Mouse (Mus musculus): ENCODE measurements around the gene Rnls. TPM values are rescaled to one million over a fixed set of nuclear protein-coding genes. Genes with fewer than 3 reads are reported as not detected.
"Not testable (repeated sequence)": the region's sequence is repeated elsewhere in the genome, so short reads cannot be mapped to it uniquely, and the experiment has no call there.

The Rnls gene
- 1.7 and 2.2 TPM in 2 replicates for polyA plus RNA-seq (2012; rRNA removed)

- TF ChIP-seq CTCF (conservative IDR thresholded peaks at IDR 0.05; ENCODE audit: insufficient read depth, insufficient read length, low read depth, low read length) (0 out of 2 replicates have a peak, but pooled peaks have one; percentile 16), POLR2A (IDR thresholded peaks at IDR 0.05; ENCODE audit: low read depth, low read length) (peak; percentile 52)
- peak; percentile 93 for DNase-seq
- no peaks in the 10 kb centered on the region for H3K36me3 ChIP-seq (ENCODE audit: control insufficient read depth, insufficient read depth, low read length)
- whole genome bisulfite sequencing: under 1% methylated on average over 48 of the region's 48 CpGs
- peak within 1 kb of the TSS; percentile 94 for H3K27ac ChIP-seq (ENCODE audit: insufficient read depth, low read depth, low read length)
- H3K27me3 ChIP-seq (replicated peaks; ENCODE audit: control insufficient read depth, insufficient read depth, low read length): no peaks in the 10 kb centered on the region
- peak within 1 kb of the TSS; percentile 99 for H3K4me3 ChIP-seq (ENCODE audit: insufficient read depth, low read depth, low read length)
- H3K4me1 ChIP-seq (ENCODE audit: control insufficient read depth, insufficient read depth, low read length): no peaks in the 10 kb centered on the region; the same call in 1 of the 2 replicates
Measured at GRCm38 (mm10) chr19:33391651-33392382, at the start of gene Rnls. Gene Rnls (minus strand): TSS chr19:33392295.

- H3K4me1 ChIP-seq (ENCODE audit: control insufficient read depth, insufficient read depth, low read length): no peaks in the 10 kb centered on the region
- TF ChIP-seq CTCF (conservative IDR thresholded peaks at IDR 0.05; ENCODE audit: insufficient read depth, insufficient read length, low read depth, low read length) (no peak), POLR2A (IDR thresholded peaks at IDR 0.05; ENCODE audit: low read depth, low read length) (no peak)
- H3K4me3 ChIP-seq (ENCODE audit: insufficient read depth, low read depth, low read length): no peak overlapping the region
- DNase-seq: no peak
- no peaks in the 10 kb centered on the region for H3K36me3 ChIP-seq (ENCODE audit: control insufficient read depth, insufficient read depth, low read length)
- no peak overlapping the region for H3K27ac ChIP-seq (ENCODE audit: insufficient read depth, low read depth, low read length)
- H3K27me3 ChIP-seq (replicated peaks; ENCODE audit: control insufficient read depth, insufficient read depth, low read length): no peaks in the 10 kb centered on the region
- 42% methylated on average over 2 of the region's 2 CpGs for WGBS
Measured at GRCm38 (mm10) chr19:33429457-33429856, 37.4 kb upstream of the Rnls start.

- 87% methylated on average over 9 of the region's 9 CpGs for WGBS
- not testable (repeated sequence) for H3K4me1 ChIP-seq (ENCODE audit: control insufficient read depth, insufficient read depth, low read length); H3K36me3 ChIP-seq (ENCODE audit: control insufficient read depth, insufficient read depth, low read length); H3K27me3 ChIP-seq (replicated peaks; ENCODE audit: control insufficient read depth, insufficient read depth, low read length); H3K4me3 ChIP-seq (ENCODE audit: insufficient read depth, low read depth, low read length); H3K27ac ChIP-seq (ENCODE audit: insufficient read depth, low read depth, low read length); DNase-seq
Measured at GRCm38 (mm10) chr19:33419368-33419767, 27.3 kb upstream of the Rnls start.

GRCm38 (mm10) chr19:33380825-33381224 is 11.3 kb downstream of the Rnls start:
- no peak overlapping the region for H3K27ac ChIP-seq (ENCODE audit: insufficient read depth, low read depth, low read length)
- no peak for DNase-seq
- TF ChIP-seq POLR2A (IDR thresholded peaks at IDR 0.05; ENCODE audit: low read depth, low read length) (no peak), CTCF (conservative IDR thresholded peaks at IDR 0.05; ENCODE audit: insufficient read depth, insufficient read length, low read depth, low read length) (no peak)
- no peak overlapping the region for H3K4me3 ChIP-seq (ENCODE audit: insufficient read depth, low read depth, low read length)
- 74% methylated on average over 2 of the region's 2 CpGs for WGBS
- H3K27me3 ChIP-seq (replicated peaks; ENCODE audit: control insufficient read depth, insufficient read depth, low read length): no peaks in the 10 kb centered on the region
- H3K36me3 ChIP-seq (ENCODE audit: control insufficient read depth, insufficient read depth, low read length): no peaks in the 10 kb centered on the region
- no peaks in the 10 kb centered on the region for H3K4me1 ChIP-seq (ENCODE audit: control insufficient read depth, insufficient read depth, low read length)

- TF ChIP-seq CTCF (conservative IDR thresholded peaks at IDR 0.05; ENCODE audit: insufficient read depth, insufficient read length, low read depth, low read length) (peak; percentile 32; the same call in 1 of the 2 replicates), POLR2A (IDR thresholded peaks at IDR 0.05; ENCODE audit: low read depth, low read length) (no peak)
- H3K27me3 ChIP-seq (replicated peaks; ENCODE audit: control insufficient read depth, insufficient read depth, low read length): no peaks in the 10 kb centered on the region
- H3K36me3 ChIP-seq (ENCODE audit: control insufficient read depth, insufficient read depth, low read length): no peaks in the 10 kb centered on the region
- H3K4me3 ChIP-seq (ENCODE audit: insufficient read depth, low read depth, low read length): no peak overlapping the region
- WGBS: 4% methylated on average over 3 of the region's 3 CpGs
- H3K4me1 ChIP-seq (ENCODE audit: control insufficient read depth, insufficient read depth, low read length): no peaks in the 10 kb centered on the region
- no peak overlapping the region for H3K27ac ChIP-seq (ENCODE audit: insufficient read depth, low read depth, low read length)
- DNase-seq: peak; percentile 48
Measured at GRCm38 (mm10) chr19:33380386-33380785, 11.7 kb downstream of the Rnls start.

GRCm38 (mm10) chr19:33368808-33369207 is 23.3 kb downstream of the Rnls start:
- TF ChIP-seq CTCF (conservative IDR thresholded peaks at IDR 0.05; ENCODE audit: insufficient read depth, insufficient read length, low read depth, low read length) (no peak), POLR2A (IDR thresholded peaks at IDR 0.05; ENCODE audit: low read depth, low read length) (no peak)
- Histone ChIP-seq H3K36me3 (ENCODE audit: control insufficient read depth, insufficient read depth, low read length) (no peaks in the 10 kb centered on the region), H3K27me3 (replicated peaks; ENCODE audit: control insufficient read depth, insufficient read depth, low read length) (no peaks in the 10 kb centered on the region), H3K4me1 (ENCODE audit: control insufficient read depth, insufficient read depth, low read length) (no peaks in the 10 kb centered on the region), H3K4me3 (ENCODE audit: insufficient read depth, low read depth, low read length) (no peak overlapping the region), H3K27ac (ENCODE audit: insufficient read depth, low read depth, low read length) (no peak overlapping the region)
- WGBS: 80% methylated on average over 2 of the region's 2 CpGs
- no peak for DNase-seq

GRCm38 (mm10) chr19:33366661-33367060 is 25.4 kb downstream of the Rnls start:
- DNase-seq: peak; percentile 66
- Histone ChIP-seq H3K27ac (ENCODE audit: insufficient read depth, low read depth, low read length) (no peak overlapping the region), H3K27me3 (replicated peaks; ENCODE audit: control insufficient read depth, insufficient read depth, low read length) (no peaks in the 10 kb centered on the region), H3K36me3 (ENCODE audit: control insufficient read depth, insufficient read depth, low read length) (no peaks in the 10 kb centered on the region), H3K4me3 (ENCODE audit: insufficient read depth, low read depth, low read length) (no peak overlapping the region), H3K4me1 (ENCODE audit: control insufficient read depth, insufficient read depth, low read length) (no peaks in the 10 kb centered on the region)
- TF ChIP-seq POLR2A (IDR thresholded peaks at IDR 0.05; ENCODE audit: low read depth, low read length): no peak
- peak; percentile 93 for TF ChIP-seq CTCF (conservative IDR thresholded peaks at IDR 0.05; ENCODE audit: insufficient read depth, insufficient read length, low read depth, low read length)
- WGBS: 10% methylated on average over 3 of the region's 3 CpGs

Data from kidney, adult 2 months (tissue).